Mouse (Mus musculus) G1E (cell line): ENCODE data around the gene Rnase11.

Source experiments
- CTCF ChIP-seq: IDR thresholded peaks from 2 replicates; pipeline ENCODE4 v1.5.1; 2012; ENCODE audit warnings: low read depth, low read length, inconsistent platforms, mixed read lengths
- GATA1 ChIP-seq: IDR thresholded peaks from 2 replicates; pipeline ENCODE4 v1.6.1; 2012; ENCODE audit warnings: borderline replicate concordance, low read length, inconsistent platforms, mixed read lengths
- POLR2AphosphoS5 ChIP-seq: IDR thresholded peaks from 2 replicates; pipeline ENCODE4 v1.6.1; 2012; ENCODE audit warnings: low read depth, low read length, inconsistent platforms; ENCODE audit not compliant: insufficient replicate concordance
- TAL1 ChIP-seq: conservative IDR thresholded peaks from 2 replicates; pipeline ENCODE4 v1.6.1; 2012; ENCODE audit warnings: low read depth, low read length, inconsistent platforms, mixed read lengths

GRCm38 (mm10) chr14:51093496-51093895, 43.5 kb upstream of the Rnase11 start:
- TF ChIP-seq POLR2AphosphoS5 (no peak), CTCF (no peak), TAL1 (no peak), GATA1 (no peak)
